Mouse (Mus musculus): Measurements from ENCODE around the gene Nxpe4.
"Not testable (repeated sequence)": the region's sequence is repeated elsewhere in the genome, so short reads cannot be mapped to it uniquely, and the experiment has no call there.

Gene Nxpe4

GRCm38 (mm10) chr9:48407549-48408327 is 245.9 kb downstream of the Nxpe4 start:
- no peak for DNase-seq (ENCODE audit: low spot score in 2 of 2)

GRCm38 (mm10) chr9:48410217-48411035 is 248.6 kb downstream of the Nxpe4 start:
- DNase-seq (ENCODE audit: low spot score in 2 of 2): no peak

- DNase-seq (ENCODE audit: low spot score in 2 of 2): no peak
Measured at GRCm38 (mm10) chr9:48413591-48413990, 251.8 kb downstream of the Nxpe4 start.

GRCm38 (mm10) chr9:48417366-48417765 is 255.5 kb downstream of the Nxpe4 start:
- DNase-seq (ENCODE audit: low spot score in 2 of 2): not testable (repeated sequence)

- DNase-seq (ENCODE audit: low spot score in 2 of 2): no peak
Measured at GRCm38 (mm10) chr9:48417994-48418393, 256.2 kb downstream of the Nxpe4 start.

GRCm38 (mm10) chr9:48418397-48418796 is 256.6 kb downstream of the Nxpe4 start:
- DNase-seq (ENCODE audit: low spot score in 2 of 2): no peak

GRCm38 (mm10) chr9:48418829-48419228 is 257.0 kb downstream of the Nxpe4 start:
- no peak for DNase-seq (ENCODE audit: low spot score in 2 of 2)

- DNase-seq (ENCODE audit: low spot score in 2 of 2): no peak
Measured at GRCm38 (mm10) chr9:48420437-48420836, 258.6 kb downstream of the Nxpe4 start.

GRCm38 (mm10) chr9:48421029-48421428 is 259.2 kb downstream of the Nxpe4 start:
- DNase-seq (ENCODE audit: low spot score in 2 of 2): no peak

- no peak for DNase-seq (ENCODE audit: low spot score in 2 of 2)
Measured at GRCm38 (mm10) chr9:48421561-48421960, 259.7 kb downstream of the Nxpe4 start.

- DNase-seq (ENCODE audit: low spot score in 2 of 2): no peak
Measured at GRCm38 (mm10) chr9:48422382-48422781, 260.6 kb downstream of the Nxpe4 start.

GRCm38 (mm10) chr9:48423256-48423655 is 261.4 kb downstream of the Nxpe4 start:
- DNase-seq (ENCODE audit: low spot score in 2 of 2): no peak

- no peak for DNase-seq (ENCODE audit: low spot score in 2 of 2)
Measured at GRCm38 (mm10) chr9:48427176-48427575, 265.4 kb downstream of the Nxpe4 start.

- no peak for DNase-seq (ENCODE audit: low spot score in 2 of 2)
Measured at GRCm38 (mm10) chr9:48432449-48432848, 270.6 kb downstream of the Nxpe4 start.

GRCm38 (mm10) chr9:48443873-48444272 is 282.1 kb downstream of the Nxpe4 start:
- DNase-seq (ENCODE audit: low spot score in 2 of 2): no peak

- DNase-seq (ENCODE audit: low spot score in 2 of 2): no peak
Measured at GRCm38 (mm10) chr9:48444821-48445220, 283.0 kb downstream of the Nxpe4 start.

GRCm38 (mm10) chr9:48447783-48448209 is 286.0 kb downstream of the Nxpe4 start:
- DNase-seq (ENCODE audit: low spot score in 2 of 2): peak in 1 of 2 experiments; percentile 6

All from cerebellum, postnatal 4 days (tissue).